Mouse (Mus musculus) intestine, postnatal 0 days (tissue): ENCODE results near the gene Gm9844. TPM values are rescaled to one million over a fixed set of nuclear protein-coding genes. Genes with fewer than 3 reads are reported as not detected.
"Not testable (repeated sequence)": the region's sequence is repeated elsewhere in the genome, so short reads cannot be mapped to it uniquely, and the experiment has no call there.

Source experiments
- ATAC-seq: fragments of 200-750 bp; cut with Nextera tagmentation; 2 replicates; pipeline ENCODE4 v1.8.0; 2017; ENCODE audit warnings: mild to moderate bottlenecking, moderate TSS enrichment, moderate library complexity
- H3K27ac ChIP-seq: fragments of 300-500 bp; sonication (generic); 2 replicates; pipeline ENCODE4 v1.5.1; 2014; ENCODE audit warnings: mild to moderate bottlenecking, low read depth, low read length, moderate library complexity
- H3K27me3 ChIP-seq: fragments of 300-500 bp; sonication (generic); replicated peaks from 2 replicates; pipeline ENCODE4 v1.6.1; 2014; ENCODE audit warnings: low read length, mixed read lengths; ENCODE audit not compliant: control insufficient read depth, insufficient read depth
- H3K36me3 ChIP-seq: fragments of 300-500 bp; sonication (generic); 2 replicates; pipeline ENCODE4 v1.6.1; 2014; ENCODE audit warnings: mild to moderate bottlenecking, moderate library complexity; ENCODE audit not compliant: control insufficient read depth, insufficient read depth
- H3K4me1 ChIP-seq: fragments of 300-500 bp; sonication (generic); replicated peaks from 2 replicates; pipeline ENCODE4 v1.6.1; 2014; ENCODE audit warnings: antibody characterized with exemption, low read length, mixed read lengths; ENCODE audit not compliant: control insufficient read depth, insufficient read depth
- H3K4me2 ChIP-seq: fragments of 300-500 bp; sonication (generic); replicated peaks from 2 replicates; pipeline ENCODE4 v1.6.1; 2014; ENCODE audit warnings: low read depth, mild to moderate bottlenecking, moderate library complexity
- H3K4me3 ChIP-seq: fragments of 300-500 bp; sonication (generic); 2 replicates; pipeline ENCODE4 v1.5.1; 2014; ENCODE audit warnings: low read depth, low read length
- H3K9ac ChIP-seq: fragments of 300-500 bp; sonication (generic); 2 replicates; pipeline ENCODE4 v1.6.1; 2014; ENCODE audit warnings: mild to moderate bottlenecking, low read depth, low read length
- H3K9me3 ChIP-seq: fragments of 300-500 bp; sonication (generic); 2 replicates; pipeline ENCODE4 v1.6.1; 2016; ENCODE audit warnings: mixed run types; ENCODE audit not compliant: control insufficient read depth
- CTCF ChIP-seq: sonication (generic); IDR thresholded peaks from 2 replicates; pipeline ENCODE4 v1.5.1; 2016; ENCODE audit warnings: low read depth, mild to moderate bottlenecking, control low read depth, antibody characterized with exemption, moderate library complexity
- WGBS: fragments of 180-500 bp; shearing (Covaris S2); extraction: QIAGEN DNeasy Blood & Tissue Kit; methylation state at CpG from one replicate; pipeline ENCODE4 v1.1.7; 2014; 5-methylcytosine and 5-hydroxymethylcytosine counted together
- polyA plus RNA-seq: library from polyadenylated mRNA; unstranded; fragments of >200 nt; fragmentation: Nextera tagmentation; extraction: Ambion mirVana; gene quantifications from 2 replicates; pipeline ENCODE4 v1.2.1, GENCODE M21; 2015

Gene Gm9844
- polyA plus RNA-seq, 1 experiment from 2014 or later, result 28.0 TPM

DNA sequence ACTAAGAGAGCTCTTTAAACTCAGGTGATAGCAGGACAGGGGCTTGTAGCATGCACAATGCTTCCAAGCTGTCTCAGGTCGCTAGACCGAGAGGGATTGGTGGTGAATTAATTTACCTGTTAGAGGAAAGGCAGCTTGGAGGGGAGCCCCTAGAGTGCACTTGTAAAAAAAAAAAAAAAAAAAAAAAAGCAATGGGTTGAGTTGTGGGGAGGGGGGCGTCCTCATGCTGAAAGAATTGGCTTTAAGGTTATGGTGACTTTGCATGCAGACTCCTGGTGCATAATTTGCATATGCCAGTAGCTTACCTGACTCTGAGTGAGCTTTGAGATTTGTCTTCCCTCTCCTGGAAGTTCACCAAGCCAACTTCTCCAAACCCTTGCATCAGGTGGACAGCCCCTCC, 21.7 kb upstream of the Gm9844 start:
- 72% methylated on average over 3 of the region's 3 CpGs for WGBS
- H3K4me2 ChIP-seq, result no peak overlapping the region
- no peak overlapping the region for H3K27ac ChIP-seq
- H3K9me3 ChIP-seq, result no peaks in the 10 kb centered on the region
- no peak overlapping the region for H3K9ac ChIP-seq
- no peaks in the 10 kb centered on the region for H3K27me3 ChIP-seq
- no peaks in the 10 kb centered on the region for H3K36me3 ChIP-seq
- H3K4me3 ChIP-seq, result no peak overlapping the region
- no peak for TF ChIP-seq CTCF
- no peaks in the 10 kb centered on the region for H3K4me1 ChIP-seq
- ATAC-seq, result no peak

GRCm38 (mm10) chr7:24841009-24841408, 21.0 kb upstream of the Gm9844 start:
- no peak for ATAC-seq
- Histone ChIP-seq H3K27me3 (no peaks in the 10 kb centered on the region), H3K9ac (no peak overlapping the region), H3K4me3 (no peak overlapping the region), H3K9me3 (no peaks in the 10 kb centered on the region), H3K4me2 (no peak overlapping the region), H3K27ac (no peak overlapping the region), H3K36me3 (no peaks in the 10 kb centered on the region), H3K4me1 (no peaks in the 10 kb centered on the region)
- no peak for TF ChIP-seq CTCF
- WGBS, result 64% methylated on average over 4 of the region's 4 CpGs

DNA sequence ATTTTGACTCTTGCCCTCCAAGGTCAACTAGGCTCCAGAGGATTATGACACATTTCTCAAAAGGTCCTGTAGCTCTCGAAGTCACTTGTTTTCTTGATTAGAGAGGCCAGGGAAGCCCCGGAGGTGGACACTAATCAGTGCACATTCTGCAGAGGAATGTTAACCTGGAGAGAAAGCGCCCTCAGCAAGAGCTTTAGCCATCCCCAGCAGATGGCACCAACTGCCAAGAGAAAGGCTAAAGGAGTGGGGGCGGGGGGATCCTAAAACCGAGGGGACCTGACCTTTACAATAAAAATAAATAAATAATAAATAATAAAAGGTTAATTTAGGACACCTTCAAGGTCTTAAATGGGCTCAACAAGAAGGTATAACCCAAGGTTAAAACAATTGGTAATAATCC, 17.9 kb upstream of the Gm9844 start:
- H3K9me3 ChIP-seq, result no peaks in the 10 kb centered on the region
- 40% methylated on average over 5 of the region's 5 CpGs for WGBS
- no peak for ATAC-seq

GRCm38 (mm10) chr7:24845181-24845580, 16.8 kb upstream of the Gm9844 start:
- no peak overlapping the region for H3K27ac ChIP-seq
- no peaks in the 10 kb centered on the region for H3K27me3 ChIP-seq
- 83% methylated on average over 9 of the region's 9 CpGs for WGBS
- no peak overlapping the region for H3K9ac ChIP-seq
- no peaks in the 10 kb centered on the region for H3K36me3 ChIP-seq
- no peak overlapping the region for H3K4me3 ChIP-seq
- no peaks in the 10 kb centered on the region for H3K9me3 ChIP-seq
- ATAC-seq, result no peak
- no peak overlapping the region for H3K4me2 ChIP-seq
- no peaks in the 10 kb centered on the region for H3K4me1 ChIP-seq
- no peak for TF ChIP-seq CTCF

More for the DNA sequence above, 17.9 kb upstream of the Gm9844 start:
- Histone ChIP-seq H3K4me3 (no peak overlapping the region), H3K4me2 (no peak overlapping the region), H3K27me3 (no peaks in the 10 kb centered on the region), H3K27ac (no peak overlapping the region), H3K36me3 (no peaks in the 10 kb centered on the region), H3K9ac (no peak overlapping the region), H3K4me1 (no peaks in the 10 kb centered on the region)
- TF ChIP-seq CTCF, result no peak

DNA sequence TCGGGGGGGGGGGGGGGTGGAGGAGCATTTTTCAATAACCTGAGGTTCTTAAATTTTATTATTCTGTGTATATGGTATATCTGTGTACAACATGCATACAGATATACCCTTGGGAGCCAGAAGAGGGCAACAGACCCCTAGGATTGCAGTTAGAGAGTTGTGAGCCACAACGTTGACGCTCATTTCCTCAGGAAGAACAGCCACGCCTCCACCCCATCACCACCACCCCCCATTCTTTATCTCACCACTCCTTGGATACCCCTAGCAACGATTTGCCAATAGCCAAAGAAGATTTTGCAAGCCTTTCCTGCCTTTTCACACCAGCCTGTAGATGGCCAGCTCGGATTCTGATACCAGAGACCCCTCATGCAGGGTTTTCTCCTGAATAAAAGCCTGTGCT, 16.3 kb upstream of the Gm9844 start:
- H3K4me1 ChIP-seq, result no peaks in the 10 kb centered on the region
- TF ChIP-seq CTCF, result peak; percentile 34
- no peaks in the 10 kb centered on the region for H3K27me3 ChIP-seq
- H3K4me3 ChIP-seq, result no peak overlapping the region
- H3K27ac ChIP-seq, result no peak overlapping the region
- WGBS, result 4% methylated on average over 6 of the region's 6 CpGs
- no peaks in the 10 kb centered on the region for H3K36me3 ChIP-seq
- H3K9me3 ChIP-seq, result no peaks in the 10 kb centered on the region
- H3K4me2 ChIP-seq, result no peak overlapping the region
- no peak for ATAC-seq
- no peak overlapping the region for H3K9ac ChIP-seq

DNA sequence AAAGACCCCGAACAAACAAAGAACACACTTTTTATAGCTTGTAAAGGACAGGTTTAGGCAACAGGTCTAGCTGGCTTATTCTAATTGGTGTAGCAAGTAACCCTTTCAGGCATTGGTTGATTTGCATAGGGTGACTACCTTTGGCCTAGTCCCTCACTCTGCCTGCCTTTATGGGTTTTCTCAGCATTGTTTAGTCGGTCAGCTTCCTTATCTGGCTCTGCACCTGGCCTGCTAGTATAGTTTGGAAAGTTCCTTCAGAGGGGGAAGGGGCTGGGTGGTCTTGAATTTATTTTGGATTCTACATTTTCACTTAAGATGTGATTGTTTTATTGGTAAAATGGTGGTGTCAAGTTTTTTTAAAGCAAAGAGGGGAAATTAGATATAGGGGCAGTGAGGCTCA, 15.4 kb upstream of the Gm9844 start:
- ATAC-seq, H3K36me3 ChIP-seq, H3K9me3 ChIP-seq, H3K9ac ChIP-seq, H3K4me2 ChIP-seq, H3K4me1 ChIP-seq, H3K27ac ChIP-seq, H3K27me3 ChIP-seq, H3K4me3 ChIP-seq: not testable (repeated sequence)
- 9% methylated on average over 2 of the region's 2 CpGs for WGBS

GRCm38 (mm10) chr7:24850162-24850561, 11.9 kb upstream of the Gm9844 start:
- Histone ChIP-seq H3K27me3 (no peaks in the 10 kb centered on the region), H3K4me2 (no peak overlapping the region), H3K36me3 (no peaks in the 10 kb centered on the region), H3K27ac (no peak overlapping the region), H3K4me3 (no peak overlapping the region), H3K9ac (no peak overlapping the region), H3K9me3 (no peaks in the 10 kb centered on the region), H3K4me1 (no peaks in the 10 kb centered on the region)
- TF ChIP-seq CTCF, result no peak
- 18% methylated on average over 5 of the region's 5 CpGs for WGBS
- ATAC-seq, result no peak
